Mouse (Mus musculus): Measurements from ENCODE around the gene Tril. TPM values are rescaled to one million over a fixed set of nuclear protein-coding genes. Genes with fewer than 3 reads are reported as not detected.
A peak's percentile ranks its signal among the peaks of the same experiment; 100 is the strongest.

The Tril gene
- polyA plus RNA-seq, 1 experiment from 2014 or later, result 0.31 TPM

GRCm38 (mm10) chr6:53818732-53819661 lies 1.6 kb downstream of the Tril start:
- TF ChIP-seq CTCF (IDR thresholded peaks at IDR 0.05; ENCODE audit: low read depth), result no peak
- no peak for TF ChIP-seq EP300 (IDR thresholded peaks at IDR 0.05; ENCODE audit: low read depth)
- WGBS (ENCODE audit: insufficient replicate concordance), result 7% methylated on average over 52 of the region's 52 CpGs
- ATAC-seq, result no peak
- no peak overlapping the region for H3K27ac ChIP-seq (ENCODE audit: low read depth)
- peaks cover 72% of the 10 kb centered on the region for H3K27me3 ChIP-seq (ENCODE audit: insufficient read depth, low read length)
- H3K9me3 ChIP-seq (ENCODE audit: low read length), result no peaks in the 10 kb centered on the region
- peak; percentile 24 for DNase-seq
- no peaks in the 10 kb centered on the region for H3K36me3 ChIP-seq (replicated peaks; ENCODE audit: insufficient read depth, low read length)
- peak overlapping the region; percentile 41; the same call in 1 of the 2 replicates for H3K4me3 ChIP-seq (ENCODE audit: low read depth, low read length)
- H3K4me2 ChIP-seq (ENCODE audit: low read depth, low read length), result peak overlapping the region; percentile 52
- H3K9ac ChIP-seq (replicated peaks), result no peak overlapping the region
- peaks cover 18% of the 10 kb centered on the region for H3K4me1 ChIP-seq (ENCODE audit: insufficient read depth)

- Histone ChIP-seq H3K9me3 (ENCODE audit: low read length) (no peaks in the 10 kb centered on the region), H3K4me1 (ENCODE audit: insufficient read depth) (peaks cover 18% of the 10 kb centered on the region), H3K27me3 (ENCODE audit: insufficient read depth, low read length) (peaks cover 65% of the 10 kb centered on the region), H3K4me2 (ENCODE audit: low read depth, low read length) (peak overlapping the region; percentile 52), H3K4me3 (ENCODE audit: low read depth, low read length) (peak overlapping the region; percentile 24), H3K9ac (replicated peaks) (no peak overlapping the region), H3K36me3 (replicated peaks; ENCODE audit: insufficient read depth, low read length) (no peaks in the 10 kb centered on the region), H3K27ac (ENCODE audit: low read depth) (no peak overlapping the region)
- 2% methylated on average over 42 of the region's 42 CpGs for WGBS (ENCODE audit: insufficient replicate concordance)
- ATAC-seq (no peak), DNase-seq (peak; percentile 60)
- TF ChIP-seq EP300 (IDR thresholded peaks at IDR 0.05; ENCODE audit: low read depth) (no peak), CTCF (IDR thresholded peaks at IDR 0.05; ENCODE audit: low read depth) (peak; percentile 63)
These were observed 2.3 kb downstream of the Tril start for GRCm38 (mm10) chr6:53818264-53818731.

GRCm38 (mm10) chr6:53817763-53818174 lies 2.9 kb downstream of the Tril start:
- TF ChIP-seq EP300 (IDR thresholded peaks at IDR 0.05; ENCODE audit: low read depth) (no peak), CTCF (IDR thresholded peaks at IDR 0.05; ENCODE audit: low read depth) (no peak)
- H3K4me3 ChIP-seq (ENCODE audit: low read depth, low read length), result peak overlapping the region; percentile 24

GRCm38 (mm10) chr6:53816661-53817060 lies 4.0 kb downstream of the Tril start:
- TF ChIP-seq CTCF (IDR thresholded peaks at IDR 0.05; ENCODE audit: low read depth) (no peak), EP300 (IDR thresholded peaks at IDR 0.05; ENCODE audit: low read depth) (no peak)
- ATAC-seq, result no peak
- peaks cover 51% of the 10 kb centered on the region for H3K27me3 ChIP-seq (ENCODE audit: insufficient read depth, low read length)
- no peak overlapping the region for H3K27ac ChIP-seq (ENCODE audit: low read depth)
- DNase-seq, result no peak
- H3K4me1 ChIP-seq (ENCODE audit: insufficient read depth), result peaks cover 18% of the 10 kb centered on the region
- H3K4me2 ChIP-seq (ENCODE audit: low read depth, low read length), result no peak overlapping the region
- H3K9ac ChIP-seq (replicated peaks), result no peak overlapping the region
- H3K4me3 ChIP-seq (ENCODE audit: low read depth, low read length), result no peak overlapping the region
- WGBS (ENCODE audit: insufficient replicate concordance), result 72% methylated on average over 8 of the region's 8 CpGs
- no peaks in the 10 kb centered on the region for H3K9me3 ChIP-seq (ENCODE audit: low read length)
- no peaks in the 10 kb centered on the region for H3K36me3 ChIP-seq (replicated peaks; ENCODE audit: insufficient read depth, low read length)

More at GRCm38 (mm10) chr6:53817763-53818174, 2.9 kb downstream of the Tril start:
- 15% methylated on average over 33 of the region's 33 CpGs for WGBS (ENCODE audit: insufficient replicate concordance)
- no peaks in the 10 kb centered on the region for H3K36me3 ChIP-seq (replicated peaks; ENCODE audit: insufficient read depth, low read length)
- no peak overlapping the region for H3K9ac ChIP-seq (replicated peaks)
- H3K27me3 ChIP-seq (ENCODE audit: insufficient read depth, low read length), result peaks cover 61% of the 10 kb centered on the region
- no peak overlapping the region for H3K27ac ChIP-seq (ENCODE audit: low read depth)
- no peaks in the 10 kb centered on the region for H3K9me3 ChIP-seq (ENCODE audit: low read length)
- DNase-seq (peak; percentile 21), ATAC-seq (no peak)
- H3K4me1 ChIP-seq (ENCODE audit: insufficient read depth), result peaks cover 18% of the 10 kb centered on the region
- peak overlapping the region; percentile 52 for H3K4me2 ChIP-seq (ENCODE audit: low read depth, low read length)

- H3K9ac ChIP-seq (replicated peaks), result no peak overlapping the region
- 58% methylated on average over 7 of the region's 7 CpGs for WGBS (ENCODE audit: insufficient replicate concordance)
- no peak overlapping the region for H3K27ac ChIP-seq (ENCODE audit: low read depth)
- H3K4me1 ChIP-seq (ENCODE audit: insufficient read depth), result peaks cover 18% of the 10 kb centered on the region
- TF ChIP-seq CTCF (IDR thresholded peaks at IDR 0.05; ENCODE audit: low read depth) (no peak), EP300 (IDR thresholded peaks at IDR 0.05; ENCODE audit: low read depth) (no peak)
- peaks cover 41% of the 10 kb centered on the region for H3K27me3 ChIP-seq (ENCODE audit: insufficient read depth, low read length)
- DNase-seq (no peak), ATAC-seq (no peak)
- H3K36me3 ChIP-seq (replicated peaks; ENCODE audit: insufficient read depth, low read length), result no peaks in the 10 kb centered on the region
- H3K4me3 ChIP-seq (ENCODE audit: low read depth, low read length), result no peak overlapping the region
- no peak overlapping the region for H3K4me2 ChIP-seq (ENCODE audit: low read depth, low read length)
- no peaks in the 10 kb centered on the region for H3K9me3 ChIP-seq (ENCODE audit: low read length)
These were observed 4.9 kb downstream of the Tril start for GRCm38 (mm10) chr6:53815691-53816090.

- DNase-seq (no peak), ATAC-seq (no peak)
These were observed 6.4 kb downstream of the Tril start for GRCm38 (mm10) chr6:53814214-53814613.

More at GRCm38 (mm10) chr6:53814214-53814613, 6.4 kb downstream of the Tril start:
- peaks cover 27% of the 10 kb centered on the region for H3K27me3 ChIP-seq (ENCODE audit: insufficient read depth, low read length)
- H3K4me1 ChIP-seq (ENCODE audit: insufficient read depth), result peaks cover 11% of the 10 kb centered on the region
- TF ChIP-seq EP300 (IDR thresholded peaks at IDR 0.05; ENCODE audit: low read depth) (no peak), CTCF (IDR thresholded peaks at IDR 0.05; ENCODE audit: low read depth) (no peak)
- H3K4me2 ChIP-seq (ENCODE audit: low read depth, low read length), result no peak overlapping the region
- H3K36me3 ChIP-seq (replicated peaks; ENCODE audit: insufficient read depth, low read length), result no peaks in the 10 kb centered on the region
- no peaks in the 10 kb centered on the region for H3K9me3 ChIP-seq (ENCODE audit: low read length)
- H3K4me3 ChIP-seq (ENCODE audit: low read depth, low read length), result no peak overlapping the region
- no peak overlapping the region for H3K9ac ChIP-seq (replicated peaks)
- H3K27ac ChIP-seq (ENCODE audit: low read depth), result no peak overlapping the region

All from liver, postnatal 0 days (tissue).